Mouse (Mus musculus): Measurements from ENCODE around the gene Fam168a.
A peak's percentile ranks its signal among the peaks of the same experiment; 100 is the strongest.
"Not testable (repeated sequence)": the region's sequence is repeated elsewhere in the genome, so short reads cannot be mapped to it uniquely, and the experiment has no call there.

Fam168a gene

GRCm38 (mm10) chr7:100844385-100845025 is 138.1 kb downstream of the Fam168a start:
- DNase-seq, result no peak

DNA sequence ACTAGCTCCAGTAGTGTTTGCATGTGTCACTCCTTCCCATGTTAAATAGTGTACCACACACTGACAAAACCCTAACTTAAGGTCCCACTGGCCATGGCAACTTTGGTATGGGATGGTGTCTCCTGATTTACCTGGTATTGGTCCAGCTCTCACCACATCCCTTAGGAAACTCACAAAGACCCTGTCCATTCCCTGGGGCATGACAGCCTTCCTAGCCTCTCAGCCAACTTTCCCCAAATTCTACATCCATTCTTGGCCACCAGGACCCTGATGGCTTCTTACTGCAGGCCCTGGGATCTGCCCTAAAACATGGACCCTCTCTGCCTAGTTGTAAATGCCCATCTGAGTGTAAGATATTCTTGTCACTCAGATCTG is 138.6 kb downstream of the Fam168a start:
- no peak for DNase-seq

DNA sequence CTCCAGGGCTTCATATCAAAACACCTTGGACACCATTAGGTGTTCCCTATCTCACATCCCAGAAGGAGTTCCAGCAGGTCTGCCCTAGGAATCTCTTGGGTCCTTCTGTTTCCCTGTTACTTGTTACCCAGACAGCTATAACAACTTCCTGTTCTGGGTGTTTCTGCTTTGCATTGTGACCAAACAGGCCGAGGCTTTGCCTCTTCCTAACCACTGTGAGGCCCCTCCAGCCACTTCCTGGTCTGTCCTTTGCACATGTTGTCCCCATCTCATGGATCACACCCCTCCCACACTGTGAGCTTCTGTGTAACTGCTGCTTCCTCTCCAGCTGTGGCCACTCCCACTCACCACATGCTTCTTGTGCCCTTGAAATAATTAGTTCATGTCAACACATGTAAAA is 139.0 kb downstream of the Fam168a start:
- peak; percentile 44 to 46 for DNase-seq

DNA sequence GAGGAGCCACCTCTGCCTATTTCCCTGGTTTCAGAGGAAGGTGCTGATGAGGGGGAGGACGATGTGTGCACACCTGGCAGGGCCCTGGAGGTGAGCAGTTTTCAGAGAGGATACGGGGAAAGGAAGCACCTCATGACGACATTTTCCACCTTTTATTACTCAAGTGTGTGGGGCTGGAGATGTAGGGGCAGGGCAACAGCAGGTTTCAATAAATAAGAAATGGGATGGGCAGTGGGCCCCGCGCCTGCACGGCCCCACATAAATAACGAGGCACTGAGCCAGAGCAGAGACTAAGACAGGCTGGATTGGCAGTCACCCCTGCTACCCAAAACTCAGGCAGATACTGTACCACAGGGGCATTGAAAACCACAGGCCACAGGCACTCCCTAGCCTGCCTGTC is 139.6 kb downstream of the Fam168a start:
- DNase-seq, result not testable (repeated sequence)

GRCm38 (mm10) chr7:100847131-100847530 is 140.7 kb downstream of the Fam168a start:
- DNase-seq, result no peak

GRCm38 (mm10) chr7:100848744-100849143 is 142.3 kb downstream of the Fam168a start:
- DNase-seq, result peak; percentile 55 to 80

DNA sequence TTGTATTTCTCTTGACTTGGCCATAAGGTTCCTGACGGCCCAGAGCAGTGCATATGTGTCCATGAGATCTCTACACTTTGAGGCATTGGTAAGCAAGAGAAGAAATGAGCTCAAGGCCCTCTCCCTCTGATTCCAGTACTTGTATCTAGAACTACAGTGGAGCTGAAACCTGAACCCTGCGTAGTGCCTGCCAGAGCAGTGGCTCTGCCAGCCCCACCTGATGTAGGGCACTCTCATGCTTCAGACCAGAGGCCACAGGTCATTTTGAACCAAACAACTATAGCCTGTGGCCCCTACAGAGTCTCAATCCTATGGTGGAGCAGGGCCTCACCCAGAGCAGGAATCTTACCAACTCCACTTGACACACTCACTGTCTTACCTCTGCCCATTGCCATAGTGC is 143.1 kb downstream of the Fam168a start:
- DNase-seq, result no peak

GRCm38 (mm10) chr7:100851481-100852356 is 145.3 kb downstream of the Fam168a start:
- DNase-seq, result peak in 1 of 2 experiments; percentile 9

DNA sequence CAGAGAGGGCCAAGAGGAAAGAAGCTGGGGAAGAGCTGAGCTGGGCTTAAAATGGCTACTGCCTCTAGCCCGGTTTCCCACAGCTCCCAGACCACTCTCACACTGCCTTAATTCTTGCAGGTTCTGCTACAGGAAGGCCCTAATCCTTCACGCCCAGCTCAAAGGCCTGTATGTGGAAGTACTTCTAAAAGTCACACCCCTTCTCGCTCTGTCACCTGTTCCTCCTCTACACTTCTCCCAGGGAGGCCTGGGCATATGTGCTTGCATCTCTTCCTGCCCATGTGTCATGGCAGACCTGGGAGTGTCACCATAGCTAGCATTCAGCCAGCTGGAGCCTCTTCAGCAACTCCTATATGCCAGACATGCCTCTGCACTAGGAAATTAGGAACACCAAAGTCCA is 147.0 kb downstream of the Fam168a start:
- DNase-seq, result peak in 1 of 2 experiments; percentile 26

DNA sequence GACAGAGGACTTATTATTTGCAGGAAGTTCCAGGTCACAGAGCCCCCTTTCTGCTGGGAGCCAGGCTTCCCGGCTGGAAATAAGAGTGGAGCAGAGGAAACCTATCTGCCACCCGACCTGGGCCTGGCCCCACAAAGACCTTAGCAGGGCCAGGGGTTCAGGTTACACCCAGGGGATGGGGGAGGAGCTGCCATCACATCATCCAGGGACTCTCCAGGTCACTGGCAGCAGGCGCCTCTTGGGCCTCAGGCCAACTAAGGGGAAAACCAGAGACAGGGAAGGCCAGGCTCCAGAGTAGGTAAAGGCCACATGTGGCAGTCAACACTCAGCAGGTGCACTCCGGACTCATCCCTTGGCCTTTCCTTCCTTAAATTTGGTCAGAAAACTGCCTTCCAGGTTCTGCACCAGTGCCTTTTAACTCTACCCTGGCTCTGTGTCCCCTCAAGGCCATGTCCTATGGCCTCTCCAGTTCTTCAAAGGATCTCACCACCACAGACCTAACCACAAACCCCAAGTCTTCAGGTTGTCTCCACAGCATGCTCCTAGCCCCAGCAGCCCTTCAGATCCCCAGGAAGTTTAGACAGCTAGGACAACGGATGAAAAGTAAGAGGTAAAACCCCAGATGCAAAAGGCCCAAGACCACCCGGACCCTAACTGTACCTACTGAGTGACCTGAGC is 147.8 kb downstream of the Fam168a start:
- DNase-seq, result no peak

DNA sequence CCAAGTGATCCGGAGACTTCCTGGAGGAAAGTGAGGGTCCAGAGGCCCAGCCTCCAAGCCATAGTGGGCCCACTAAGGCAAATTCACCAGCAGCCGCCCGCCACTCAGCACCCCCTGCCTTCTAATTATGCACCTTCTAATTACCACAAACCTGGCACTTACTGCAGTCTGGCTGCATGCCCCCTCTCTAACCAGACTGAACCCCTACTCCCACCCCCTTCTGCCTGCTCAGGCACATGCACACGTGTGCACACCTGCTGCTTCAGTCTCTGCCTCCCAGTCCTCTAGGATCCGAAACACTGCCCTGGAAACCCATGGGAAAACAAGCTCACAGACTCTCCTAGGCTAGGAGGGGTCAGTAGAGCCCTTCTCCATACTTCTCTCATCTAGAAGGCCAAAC is 148.4 kb downstream of the Fam168a start:
- DNase-seq, result no peak

GRCm38 (mm10) chr7:100855300-100855699 is 148.9 kb downstream of the Fam168a start:
- no peak for DNase-seq

DNA sequence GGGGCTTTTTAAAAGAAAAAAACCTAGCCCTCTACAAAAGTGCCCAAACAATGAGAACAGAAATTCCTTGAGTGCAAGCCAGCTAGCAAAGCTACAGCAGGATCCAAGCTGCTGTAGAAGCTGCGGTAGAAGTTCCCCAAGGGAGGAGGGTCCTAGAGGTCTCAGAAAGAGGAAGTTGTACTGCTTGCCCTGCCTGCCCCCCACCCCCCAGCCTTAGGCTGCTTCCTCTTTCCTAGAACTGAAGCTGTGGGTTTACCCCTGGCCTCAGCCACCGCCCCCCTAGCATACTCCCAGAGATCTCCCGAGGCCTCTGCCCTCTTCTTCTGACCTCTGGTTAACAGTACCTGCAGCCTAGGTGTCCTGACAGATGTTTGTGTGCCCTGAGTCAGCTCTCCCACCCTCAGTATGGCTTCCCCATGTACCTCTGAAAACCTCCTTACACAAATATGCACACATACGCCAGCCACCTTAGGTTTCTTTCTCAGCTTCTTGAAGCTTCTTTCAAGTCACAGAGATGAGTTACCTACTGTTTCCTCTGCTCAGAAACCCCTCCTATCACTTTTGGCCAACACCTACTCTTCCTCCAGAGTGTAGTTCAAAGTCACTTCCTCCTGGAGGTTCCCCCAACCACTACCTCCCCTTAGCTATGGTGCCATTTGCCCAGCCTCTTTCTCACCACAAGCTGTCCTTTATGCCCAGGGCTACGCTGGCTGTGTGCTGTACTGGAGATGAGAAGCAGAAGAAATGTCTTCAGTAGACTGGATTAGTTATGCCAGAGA is 149.5 kb downstream of the Fam168a start:
- DNase-seq, result peak; percentile 80 to 86

GRCm38 (mm10) chr7:100860450-100860849 is 154.0 kb downstream of the Fam168a start:
- no peak for DNase-seq

- no peak for DNase-seq
Observed at GRCm38 (mm10) chr7:100861209-100861608, 154.8 kb downstream of the Fam168a start.

GRCm38 (mm10) chr7:100862353-100862752 is 155.9 kb downstream of the Fam168a start:
- DNase-seq, result no peak

DNA sequence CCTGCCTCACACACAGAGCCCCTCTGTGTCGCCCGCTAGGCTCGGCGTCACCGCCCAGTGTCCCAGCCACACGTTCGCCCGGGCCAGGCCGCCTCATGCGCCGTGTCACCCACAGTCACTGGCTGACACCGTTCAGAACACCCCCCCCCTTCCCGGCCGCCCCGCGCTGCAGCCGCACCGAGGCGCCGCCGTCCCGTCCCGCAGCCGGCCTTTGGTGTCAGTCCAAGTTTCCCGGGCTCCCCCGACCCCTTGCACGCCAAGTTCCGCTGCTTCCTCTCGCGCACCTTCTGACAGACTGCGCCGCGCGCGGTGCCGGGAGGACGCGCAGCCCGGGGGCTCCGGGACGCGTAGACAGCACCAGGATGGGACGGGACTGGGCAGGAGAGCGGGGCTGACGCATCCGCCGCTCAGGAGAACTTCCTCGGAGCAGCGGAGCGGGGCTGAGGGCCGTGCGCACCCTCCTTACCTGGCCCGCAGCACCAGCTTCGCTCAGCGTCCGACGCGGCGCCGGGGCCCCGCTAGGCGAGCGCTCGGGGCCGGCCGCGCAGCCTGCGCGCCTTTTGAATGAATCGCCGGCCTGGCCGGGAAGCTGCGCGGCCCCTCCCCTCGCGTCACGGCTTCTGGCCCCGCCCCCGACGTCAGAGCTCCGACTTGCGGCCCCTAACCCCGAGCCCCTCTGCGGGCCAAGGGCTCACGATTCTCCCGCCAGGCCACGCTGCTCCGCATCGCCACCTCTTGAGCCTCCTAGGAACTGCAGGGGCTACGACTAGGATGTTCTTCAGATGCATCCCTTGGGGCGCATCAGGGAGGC is 156.6 kb downstream of the Fam168a start, which contains the start of gene Relt:
Relt (minus strand) TSS at position 619 of the 811 bp plus-strand sequence.
- DNase-seq, result peak; percentile 96 to 99

GRCm38 (mm10) chr7:100866675-100867074 is 160.2 kb downstream of the Fam168a start:
- DNase-seq, result peak; percentile 46 to 76

- DNase-seq, result no peak
Observed at GRCm38 (mm10) chr7:100867561-100867960, 161.1 kb downstream of the Fam168a start.

- peak; percentile 35 to 43 for DNase-seq
Observed at GRCm38 (mm10) chr7:100868551-100868950, 162.1 kb downstream of the Fam168a start.

- no peak for DNase-seq
Observed at GRCm38 (mm10) chr7:100869877-100870629, 163.6 kb downstream of the Fam168a start.
